Mouse (Mus musculus) A20 (cell line): ENCODE data around the gene Dennd5a.

ENCODE experiments used
- DNase-seq: peaks from one replicate; pipeline ENCODE4 v3.0.0-alpha.2; 2011; ENCODE audit warnings: low read depth, low spot score

Dennd5a gene

DNA sequence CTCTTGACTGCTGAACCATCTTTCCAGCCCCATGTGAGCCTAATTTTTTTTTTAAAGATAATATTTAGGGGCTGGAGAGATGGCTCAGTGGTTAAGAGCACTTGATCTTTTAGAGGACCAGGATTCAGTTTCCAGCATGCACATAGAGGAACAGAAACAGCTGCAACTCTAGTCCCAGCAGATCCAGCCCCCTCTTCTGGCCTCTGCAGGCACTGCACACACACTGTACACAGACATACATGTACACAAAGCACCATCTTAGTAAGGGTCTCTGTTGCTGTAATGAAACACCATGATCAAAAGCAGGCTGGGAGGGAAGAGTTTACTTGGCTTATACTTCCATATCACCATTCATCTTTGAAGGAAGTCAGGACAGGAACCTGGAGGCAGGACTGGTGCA lies 5.4 kb upstream of the Dennd5a start:
- peak; percentile 39 for DNase-seq

DNA sequence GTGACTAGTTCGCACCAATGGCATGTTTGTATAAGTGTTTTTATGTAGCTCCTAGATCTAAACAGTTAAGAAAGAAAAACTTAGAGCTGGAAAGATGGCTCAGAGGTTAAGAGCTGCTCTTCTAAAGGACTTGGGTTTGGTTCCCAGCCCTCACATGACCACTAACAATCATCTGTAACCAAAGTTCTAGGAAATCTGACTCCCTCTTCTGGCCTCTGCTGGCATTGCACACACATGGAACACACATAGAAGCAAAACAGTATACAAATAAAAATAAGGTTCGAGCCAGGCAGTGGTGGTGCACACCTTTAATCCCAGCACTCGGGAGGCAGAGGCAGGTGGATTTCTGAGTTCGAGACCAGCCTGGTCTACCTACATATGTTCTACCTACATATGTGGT lies 3.4 kb upstream of the Dennd5a start:
- no peak for DNase-seq

DNA sequence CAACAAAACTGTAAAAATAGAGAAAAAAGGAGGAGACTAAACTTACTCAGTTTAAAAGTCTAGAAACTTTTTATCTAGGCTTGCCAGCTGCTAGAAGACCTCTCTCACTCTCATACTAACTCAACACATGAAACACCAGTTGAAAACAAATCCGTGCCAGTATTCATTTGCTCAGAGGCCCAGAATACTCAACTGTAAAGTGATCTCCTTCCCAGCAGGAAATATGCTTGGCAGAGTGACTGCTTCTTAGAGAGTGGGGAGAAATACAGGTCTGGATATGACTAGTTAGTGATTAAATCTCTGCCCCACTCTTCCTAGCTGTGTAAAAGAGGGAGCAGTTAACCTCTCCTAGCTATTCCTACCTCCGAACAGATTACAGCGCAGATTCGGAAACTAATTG lies 2.3 kb upstream of the Dennd5a start:
- no peak for DNase-seq

DNA sequence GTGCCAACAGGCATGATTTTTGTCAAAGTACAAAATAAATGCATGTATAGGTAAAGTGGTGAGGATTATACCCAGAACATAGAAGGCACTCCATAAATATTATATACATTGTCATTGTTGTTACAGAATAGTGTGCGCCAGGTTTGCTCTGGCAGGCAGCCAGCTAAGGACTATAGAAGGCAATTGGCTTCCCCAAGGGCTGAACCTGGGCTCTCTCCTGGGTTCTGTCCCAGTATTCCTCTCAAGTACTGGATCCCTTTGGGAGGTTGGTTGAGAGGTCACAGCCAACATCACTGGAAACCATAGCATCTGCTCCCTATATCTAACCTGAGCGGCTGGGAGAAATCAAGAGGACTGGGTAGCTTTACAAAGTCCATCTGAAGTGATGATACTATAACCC lies 1.3 kb upstream of the Dennd5a start:
- DNase-seq = no peak

DNA sequence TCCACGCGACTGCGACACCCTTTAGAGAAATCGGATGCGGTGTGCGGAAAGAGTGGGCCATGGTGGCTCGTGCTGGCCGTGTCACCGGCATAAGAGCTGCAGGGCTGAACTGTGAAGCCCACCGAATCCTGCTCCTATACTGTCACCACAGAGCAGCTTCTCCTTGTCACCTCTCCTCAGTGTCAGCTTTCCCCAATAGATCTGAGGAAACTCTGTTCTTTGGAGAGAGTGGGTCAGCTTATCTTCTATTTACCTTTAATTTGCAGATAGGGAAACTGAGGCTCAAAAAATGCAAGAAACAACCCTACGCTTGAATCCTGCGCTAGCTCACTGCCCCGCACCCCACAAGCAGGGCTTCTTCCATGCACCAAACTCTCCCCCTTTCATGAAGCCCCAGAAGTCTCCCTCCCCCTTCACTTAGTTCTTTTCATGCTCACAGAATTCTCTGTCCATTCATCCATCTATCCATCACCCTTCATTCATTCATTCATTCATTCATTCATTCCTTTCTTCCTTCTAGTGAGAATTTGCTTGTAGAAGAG lies 414 bp upstream of the Dennd5a start:
- no peak for DNase-seq

- DNase-seq = peak; percentile 77
Observed at GRCm38 (mm10) chr7:109958843-109959715, 1.2 kb downstream of the Dennd5a start.

- DNase-seq = no peak
Observed at GRCm38 (mm10) chr7:109957996-109958789, 2.1 kb downstream of the Dennd5a start.

DNA sequence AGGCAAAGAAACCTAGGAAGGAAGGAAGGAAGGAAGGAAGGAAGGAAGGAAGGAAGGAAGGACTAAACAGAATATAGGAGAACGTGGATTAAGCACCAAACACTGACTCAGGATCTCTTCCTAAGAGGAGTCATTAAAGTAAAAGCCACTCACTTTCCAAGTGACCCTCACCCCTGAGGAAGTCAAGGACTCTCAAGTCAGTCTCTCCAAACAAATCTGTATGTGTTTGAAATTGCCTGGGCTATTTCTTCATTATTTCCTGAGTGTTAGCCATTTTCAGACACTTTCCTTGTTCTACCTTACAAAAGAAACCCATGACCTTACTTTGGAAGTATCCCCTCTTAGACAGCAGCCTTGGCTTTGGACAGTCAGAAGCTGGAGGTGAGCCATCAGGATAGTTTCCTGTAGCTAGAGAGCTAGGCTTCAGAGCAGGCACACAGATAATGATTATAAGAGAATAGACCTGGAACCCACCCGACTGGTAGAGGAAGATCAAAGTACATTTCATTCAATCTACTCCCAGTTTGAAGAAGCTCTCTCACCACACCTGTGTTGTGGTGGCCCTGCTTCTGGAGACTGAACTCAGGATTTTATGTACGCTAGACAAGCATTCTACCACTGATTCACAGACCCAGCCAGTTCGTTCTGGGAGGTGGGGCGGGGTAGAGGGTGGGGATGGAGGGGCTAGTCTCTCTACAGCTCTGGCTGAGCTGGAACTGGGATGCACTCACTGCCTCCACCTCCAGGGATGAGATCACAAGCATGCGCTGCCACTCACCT lies 5.5 kb downstream of the Dennd5a start:
- no peak for DNase-seq

DNA sequence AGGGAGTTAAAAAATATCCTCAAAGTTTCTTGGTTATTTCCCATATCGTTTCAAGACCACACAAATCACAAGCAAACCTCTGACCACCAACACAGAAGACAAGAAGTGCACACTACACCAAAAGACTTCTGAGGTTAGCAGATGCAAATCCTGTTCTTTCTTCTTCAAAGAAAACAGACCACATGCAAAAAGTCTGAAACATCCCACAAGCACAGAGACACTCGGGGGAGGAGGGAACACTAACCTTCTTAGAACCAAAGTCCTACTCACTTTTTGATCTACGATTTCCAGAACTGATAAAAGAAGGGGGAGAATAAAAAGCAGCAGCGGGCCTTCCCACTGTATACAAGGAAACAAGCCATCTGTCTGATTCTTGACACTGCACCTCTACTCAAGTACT lies 9.0 kb downstream of the Dennd5a start:
- DNase-seq = no peak

GRCm38 (mm10) chr7:109944421-109945034 lies 15.7 kb downstream of the Dennd5a start:
- no peak for DNase-seq

- DNase-seq = no peak
Observed at GRCm38 (mm10) chr7:109929628-109930027, 30.6 kb downstream of the Dennd5a start.

DNA sequence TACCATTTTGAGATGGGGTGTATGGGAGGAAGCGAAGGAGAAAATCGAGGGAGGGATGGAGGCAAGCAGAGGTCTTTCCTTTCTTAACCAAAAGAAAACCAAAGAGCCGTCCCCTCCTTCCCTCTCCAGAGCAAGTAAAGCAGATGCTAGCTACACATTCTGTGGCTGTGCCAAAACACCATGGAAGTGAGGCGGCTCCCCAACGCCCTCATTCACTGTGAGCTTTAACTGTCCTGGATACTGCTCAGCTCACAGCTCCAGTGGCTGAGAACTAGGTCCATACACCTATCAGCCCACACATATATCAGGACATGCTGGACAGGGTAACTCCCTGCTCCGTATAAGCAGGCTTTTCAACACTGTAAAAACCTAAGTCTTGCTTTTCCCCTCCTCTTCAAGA lies 31.9 kb downstream of the Dennd5a start:
- DNase-seq = no peak

DNA sequence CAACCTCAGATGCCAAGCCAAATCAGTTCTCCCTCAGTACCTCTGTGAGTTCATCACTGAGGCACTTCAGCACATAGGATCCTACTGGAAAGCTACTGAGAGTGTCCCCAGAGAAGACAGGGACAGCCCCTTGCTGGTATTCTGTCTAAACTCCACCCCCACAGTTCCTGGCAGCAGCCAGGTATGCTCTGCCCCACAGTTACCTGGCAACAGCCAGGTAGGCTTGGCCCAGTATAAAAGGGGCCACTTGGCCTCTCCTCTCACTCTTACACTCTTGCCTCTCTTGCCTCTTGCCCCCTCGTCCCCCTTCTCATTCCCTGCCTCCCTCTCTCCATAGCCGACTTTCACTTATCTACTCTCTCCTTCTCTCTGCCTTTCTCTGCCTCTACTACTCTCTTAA lies 35.3 kb downstream of the Dennd5a start:
- no peak for DNase-seq

- no peak for DNase-seq
Observed at GRCm38 (mm10) chr7:109922889-109923288, 37.4 kb downstream of the Dennd5a start.

GRCm38 (mm10) chr7:109906165-109906564 lies 54.1 kb downstream of the Dennd5a start:
- no peak for DNase-seq

DNA sequence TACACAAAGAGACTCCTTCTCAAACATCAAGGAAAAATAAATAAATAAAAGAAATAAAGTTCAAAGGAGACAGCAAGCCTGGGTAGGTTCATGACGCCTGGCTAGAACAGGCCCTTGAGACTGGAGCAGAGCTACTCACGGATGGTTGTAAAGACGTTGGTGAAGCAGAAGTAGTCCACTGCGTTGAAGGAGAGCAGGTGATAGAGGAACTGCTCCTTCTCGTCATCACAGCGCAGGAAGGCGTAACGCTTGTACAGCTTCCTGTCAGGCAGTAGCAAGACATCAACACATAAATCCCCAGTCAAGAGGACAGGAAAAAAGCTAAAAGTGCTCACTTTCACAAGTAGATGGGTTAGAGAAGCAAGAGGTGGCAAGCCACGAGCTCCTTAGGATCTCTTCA lies 59.3 kb downstream of the Dennd5a start:
- no peak for DNase-seq

DNA sequence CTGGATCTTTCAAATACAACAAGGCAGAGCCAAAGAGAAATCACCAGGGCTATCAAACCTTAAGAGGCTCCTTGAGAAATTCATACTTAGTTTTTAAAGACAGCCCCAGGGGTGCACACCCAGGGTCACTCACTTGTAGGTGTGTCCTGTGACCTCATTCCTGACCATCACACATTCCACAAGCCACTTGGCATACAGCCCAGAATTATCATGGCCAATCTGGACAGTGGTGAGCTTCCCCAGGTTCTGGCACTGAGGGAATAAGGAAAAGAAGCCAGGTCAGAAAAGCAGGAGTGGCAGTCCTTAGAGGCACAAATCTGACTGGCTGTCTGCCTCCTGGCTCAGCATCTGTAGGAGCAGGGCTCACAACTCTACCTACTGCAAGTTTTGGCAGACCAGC lies 61.4 kb downstream of the Dennd5a start:
- DNase-seq = no peak

DNA sequence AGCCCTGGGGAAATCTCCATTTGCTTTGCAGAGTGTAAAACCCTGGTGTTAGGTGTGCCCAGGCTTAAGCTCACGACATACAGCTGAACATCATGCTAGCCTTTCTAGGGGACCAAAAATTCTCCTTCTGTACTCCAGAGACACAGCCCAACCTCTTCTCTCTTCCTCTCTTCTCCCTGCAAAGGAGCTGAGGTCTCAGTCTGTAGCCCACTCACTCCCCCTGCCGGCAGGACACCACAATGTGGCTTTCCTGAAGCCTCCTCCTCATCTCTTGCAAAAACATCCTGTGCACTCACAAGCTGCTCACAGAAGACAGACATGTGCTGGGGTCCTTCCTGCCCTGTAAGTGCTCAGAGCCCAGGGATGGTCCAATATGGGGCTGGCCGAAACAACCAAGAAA lies 67.7 kb downstream of the Dennd5a start:
- peak; percentile 27 for DNase-seq

DNA sequence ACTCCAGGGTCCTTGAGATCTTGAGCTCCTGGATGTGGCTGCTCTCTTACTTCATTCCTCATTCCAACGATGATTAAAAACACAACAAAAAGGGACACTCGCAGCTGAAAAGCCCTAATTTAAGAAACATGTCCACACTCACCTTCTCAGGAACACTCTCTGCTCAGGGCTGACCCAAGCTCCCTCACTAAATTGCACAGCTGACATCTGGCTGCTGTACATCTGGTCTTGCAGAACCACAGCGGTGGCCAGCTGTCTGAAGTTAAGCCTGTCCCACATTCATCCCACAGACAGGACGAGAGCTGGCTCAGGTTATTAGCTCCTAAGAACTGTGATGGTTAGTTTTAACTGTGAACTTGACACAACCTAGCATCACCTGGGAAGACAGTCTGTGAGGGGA lies 68.5 kb downstream of the Dennd5a start:
- DNase-seq = no peak

GRCm38 (mm10) chr7:109890256-109890655 lies 70.0 kb downstream of the Dennd5a start:
- DNase-seq = no peak

DNA sequence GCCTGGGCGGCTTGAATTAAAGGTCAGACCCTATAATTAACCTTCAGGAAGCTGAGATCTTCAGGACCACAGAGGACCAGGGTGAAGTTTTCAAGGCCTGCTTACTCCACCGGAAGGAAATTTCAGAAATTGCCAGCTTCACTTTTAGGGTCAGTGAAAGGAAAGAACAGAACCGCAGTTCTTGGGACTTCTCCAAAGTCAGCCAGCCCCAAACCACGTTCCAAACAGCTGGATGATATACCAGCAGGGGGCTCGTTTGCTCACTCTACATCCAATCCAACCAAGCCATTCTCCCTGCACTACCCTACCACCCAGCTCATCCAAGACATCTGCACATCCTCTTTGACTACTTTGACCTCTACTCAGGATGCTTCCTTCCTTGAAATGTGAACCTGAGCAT lies 71.0 kb downstream of the Dennd5a start:
- no peak for DNase-seq
